Mouse (Mus musculus) frontal cortex, adult (tissue): ENCODE results near the gene Nr3c2.

ENCODE experiments used
- ATAC-seq: cut with Nextera tagmentation; 2 replicates; pipeline ENCODE4 v1.9.2; 2017; ENCODE audit warnings: mild to moderate bottlenecking, moderate library complexity, mixed read lengths; ENCODE audit not compliant: low TSS enrichment

Nr3c2 gene

GRCm38 (mm10) chr8:77239462-77239861, 340.2 kb downstream of the Nr3c2 start:
- no peak for ATAC-seq

GRCm38 (mm10) chr8:77241381-77241780, 342.1 kb downstream of the Nr3c2 start:
- ATAC-seq, result no peak

GRCm38 (mm10) chr8:77250094-77250493, 350.9 kb downstream of the Nr3c2 start:
- ATAC-seq, result no peak

- no peak for ATAC-seq
Observed at GRCm38 (mm10) chr8:77251134-77251533, 351.9 kb downstream of the Nr3c2 start.

GRCm38 (mm10) chr8:77254466-77254865, 355.2 kb downstream of the Nr3c2 start:
- no peak for ATAC-seq

GRCm38 (mm10) chr8:77256450-77257084, 357.3 kb downstream of the Nr3c2 start:
- peak; percentile 94 for ATAC-seq

- peak; percentile 34 for ATAC-seq
Observed at GRCm38 (mm10) chr8:77257085-77257451, 357.8 kb downstream of the Nr3c2 start.

GRCm38 (mm10) chr8:77261215-77261614, 362.0 kb downstream of the Nr3c2 start:
- ATAC-seq, result no peak

- peak; percentile 88 for ATAC-seq
Observed at GRCm38 (mm10) chr8:77262216-77263009, 363.2 kb downstream of the Nr3c2 start.

- ATAC-seq, result peak; percentile 51; the same call in 1 of the 2 replicates
Observed at GRCm38 (mm10) chr8:77267941-77268405, 368.7 kb downstream of the Nr3c2 start.

- no peak for ATAC-seq
Observed at GRCm38 (mm10) chr8:77272136-77272535, 372.9 kb downstream of the Nr3c2 start.

- no peak for ATAC-seq
Observed at GRCm38 (mm10) chr8:77275571-77275970, 376.3 kb downstream of the Nr3c2 start.

GRCm38 (mm10) chr8:77276827-77277226, 377.6 kb downstream of the Nr3c2 start:
- no peak for ATAC-seq

GRCm38 (mm10) chr8:77278246-77278645, 379.0 kb downstream of the Nr3c2 start:
- ATAC-seq, result no peak

GRCm38 (mm10) chr8:77279977-77280376, 380.7 kb downstream of the Nr3c2 start:
- ATAC-seq, result no peak

GRCm38 (mm10) chr8:77282605-77283236, 383.5 kb downstream of the Nr3c2 start:
- peak; percentile 84 for ATAC-seq

GRCm38 (mm10) chr8:77284473-77284872, 385.2 kb downstream of the Nr3c2 start:
- ATAC-seq, result no peak

- ATAC-seq, result no peak
Observed at GRCm38 (mm10) chr8:77288065-77288464, 388.8 kb downstream of the Nr3c2 start.

GRCm38 (mm10) chr8:77288492-77288891, 389.2 kb downstream of the Nr3c2 start:
- ATAC-seq, result peak; percentile 32

GRCm38 (mm10) chr8:77292120-77292519, 392.9 kb downstream of the Nr3c2 start:
- no peak for ATAC-seq

GRCm38 (mm10) chr8:77292649-77293048, 393.4 kb downstream of the Nr3c2 start:
- peak; percentile 84 for ATAC-seq

GRCm38 (mm10) chr8:77294599-77294998, 395.4 kb downstream of the Nr3c2 start:
- peak; percentile 75 for ATAC-seq
